Mouse (Mus musculus) cerebellum, adult 2 months (tissue): ENCODE measurements around the gene Lonrf2.

Experiments
- CTCF ChIP-seq: fragments of 200-500 bp; IDR thresholded peaks from 2 replicates; pipeline ENCODE4 v1.5.1; 2011; ENCODE audit warnings: low read depth, mild to moderate bottlenecking, control low read depth, low read length, moderate library complexity, borderline replicate concordance; ENCODE audit not compliant: insufficient read depth
- POLR2A ChIP-seq: fragments of 200-500 bp; IDR thresholded peaks from 2 replicates; pipeline ENCODE4 v1.6.1; 2011; ENCODE audit warnings: low read length, control low read depth, borderline replicate concordance; ENCODE audit not compliant: insufficient read depth

DNA sequence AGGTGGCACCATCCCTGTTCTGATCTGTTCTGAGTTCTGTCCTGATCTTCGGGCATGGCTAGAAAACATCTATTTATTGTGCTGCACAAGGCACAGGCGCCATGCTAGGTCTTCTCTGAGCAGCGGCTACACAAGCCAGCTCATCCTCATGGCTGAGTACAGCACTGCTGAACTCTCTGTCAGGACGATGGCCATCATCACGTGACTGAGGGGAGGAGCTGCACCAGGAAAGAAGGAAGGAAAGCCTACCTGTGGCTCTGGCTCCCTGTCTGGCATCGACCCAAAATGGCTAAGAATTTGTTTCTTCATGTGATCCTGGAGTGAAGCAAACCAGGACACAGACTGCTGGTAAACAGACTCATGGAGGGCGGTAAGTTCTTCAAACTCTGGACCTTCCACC is 36.1 kb downstream of the Lonrf2 start:
- no peak for TF ChIP-seq POLR2A
- TF ChIP-seq CTCF = no peak
